Mouse (Mus musculus) ovary, postnatal 14 days (tissue): ENCODE measurements at regions not wholly inside any gene's neighbourhood (a gene's known extent, or its start where the extent isn't known, plus 50 kb on each side); places are given as distances from the start of the nearest gene placed in this dataset.
"Not testable (repeated sequence)": the region's sequence is repeated elsewhere in the genome, so short reads cannot be mapped to it uniquely, and the experiment has no call there.

Experiments used
- DNase-seq: peaks from one replicate; pipeline ENCODE4 v3.0.0; 2022; ENCODE audit warnings: low spot score

DNA sequence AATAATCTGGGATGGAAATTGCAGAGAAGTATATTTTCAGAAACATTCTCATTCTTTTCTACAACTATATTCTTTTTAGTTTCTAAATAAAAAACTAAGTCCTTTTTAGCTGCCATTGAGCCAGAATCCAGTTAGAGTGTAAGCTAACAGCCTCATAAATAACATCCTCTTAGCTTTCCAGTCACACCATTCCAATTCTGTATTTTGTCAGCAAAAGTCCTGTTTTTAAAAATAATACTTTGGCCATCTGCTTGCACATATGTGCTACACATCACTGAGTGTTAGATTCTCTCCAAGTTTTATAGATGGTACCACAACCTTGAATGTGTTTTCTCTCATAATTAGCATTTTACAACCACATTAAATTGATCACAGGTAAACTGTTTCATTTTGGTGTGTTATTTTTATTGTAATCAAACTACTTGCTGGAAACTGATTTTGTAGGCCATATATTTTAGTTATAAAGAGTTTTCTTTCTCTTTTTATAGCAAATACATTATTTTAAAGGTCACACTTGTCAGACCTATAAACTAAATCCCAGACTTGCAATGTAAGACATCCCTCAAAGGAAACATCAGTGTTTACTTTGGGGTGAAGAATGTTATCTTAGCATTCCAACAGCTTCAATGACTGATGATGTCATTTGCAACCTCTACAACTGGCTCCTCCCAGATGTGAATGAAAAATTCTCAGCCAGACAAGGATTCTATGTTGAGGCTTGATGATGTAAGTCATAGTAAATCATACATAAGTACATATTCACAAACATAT lies 1878.9 kb upstream of the Flrt2 start:
- DNase-seq = no peak

- no peak for DNase-seq
Observed at GRCm38 (mm10) chr12:93850944-93851520, 1841.0 kb upstream of the Flrt2 start.

DNA sequence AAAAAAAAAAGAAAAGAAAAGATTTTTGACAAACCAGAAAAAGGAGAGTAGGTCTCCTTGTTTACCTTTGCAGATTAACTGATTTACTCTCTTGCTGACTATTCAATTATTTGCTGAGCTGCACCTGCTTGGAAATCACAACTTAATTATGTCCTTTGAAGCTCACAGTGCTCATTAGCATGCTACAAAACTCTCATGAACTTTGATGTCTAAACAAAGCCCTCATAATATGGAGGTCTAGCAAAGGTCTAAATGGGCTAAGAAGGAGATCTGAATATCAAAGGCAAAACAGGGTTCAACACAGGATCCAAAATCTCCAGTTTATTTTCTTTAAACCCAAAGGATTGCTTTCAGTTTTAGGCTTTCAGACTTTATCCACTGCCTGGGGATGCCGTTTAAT lies 1840.4 kb upstream of the Flrt2 start:
- DNase-seq = no peak

DNA sequence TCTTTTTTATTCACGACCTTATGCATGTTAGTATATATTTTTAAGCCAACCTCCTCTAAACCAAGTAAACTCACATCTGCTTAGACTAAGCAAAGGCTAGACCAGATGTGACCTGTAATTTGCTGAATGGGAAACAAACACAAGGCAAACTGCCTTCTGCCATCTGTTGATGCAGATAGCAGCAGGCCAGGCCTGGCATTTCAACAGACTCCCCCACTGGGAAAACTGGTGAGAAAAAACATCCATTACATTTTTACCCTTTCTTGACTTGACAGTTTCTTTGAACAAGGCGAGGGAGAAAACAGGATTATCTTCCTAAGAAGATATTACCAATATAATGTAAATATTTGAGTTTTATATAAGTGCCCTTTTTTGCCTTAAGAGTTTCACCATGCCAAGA lies 1806.1 kb upstream of the Flrt2 start:
- no peak for DNase-seq

GRCm38 (mm10) chr12:93890109-93890508 lies 1801.9 kb upstream of the Flrt2 start:
- DNase-seq = peak; percentile 13

DNA sequence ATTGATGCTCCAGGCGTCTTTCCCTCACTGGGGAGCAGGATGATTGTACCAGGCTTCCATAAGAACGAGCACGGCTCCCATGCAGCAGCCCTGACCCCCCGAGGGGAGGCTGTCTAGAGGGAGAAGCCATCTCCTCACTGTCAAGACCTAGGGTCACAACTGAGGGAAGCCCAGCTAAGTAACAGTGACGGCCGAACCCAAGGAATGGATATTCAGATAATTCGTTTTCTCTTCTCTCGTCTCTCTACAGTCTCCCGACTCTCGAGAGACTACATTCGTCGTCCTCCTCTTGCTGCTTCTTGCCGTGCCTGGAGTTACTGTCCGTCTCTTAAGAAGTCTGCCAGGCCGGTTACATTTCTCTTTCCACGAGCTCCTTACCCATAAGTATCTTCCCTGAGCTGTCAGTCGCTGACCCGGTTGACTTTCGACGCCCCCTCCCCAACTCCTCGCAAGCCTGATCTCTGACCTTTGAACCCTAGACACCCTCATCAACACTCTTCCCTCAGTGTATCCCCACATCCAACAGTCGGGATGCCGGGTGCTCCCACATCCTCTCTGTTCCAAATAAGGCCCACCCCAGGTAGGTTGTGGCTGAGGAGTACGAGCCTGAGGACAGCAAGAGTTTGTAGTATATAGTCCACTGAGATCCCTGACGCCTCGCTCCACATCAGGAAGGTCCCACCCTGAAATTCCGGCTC lies 1763.3 kb upstream of the Flrt2 start:
- not testable (repeated sequence) for DNase-seq

DNA sequence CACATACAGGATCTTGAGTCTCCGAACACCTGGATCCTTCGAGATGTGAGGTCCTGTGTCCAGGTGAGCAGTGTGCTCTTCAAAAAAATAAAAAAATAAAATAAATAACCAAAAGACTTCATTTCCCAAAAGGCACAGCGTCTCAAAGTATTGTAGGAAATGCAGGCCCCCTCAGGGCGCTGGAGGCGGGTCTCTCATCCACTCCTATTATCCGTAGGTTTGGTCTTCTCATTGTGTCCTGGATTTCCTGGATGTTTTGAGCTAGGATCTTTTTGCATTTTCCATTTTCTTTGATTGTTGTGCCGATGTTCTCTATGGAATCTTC lies 1762.8 kb upstream of the Flrt2 start:
- DNase-seq = not testable (repeated sequence)

GRCm38 (mm10) chr12:93930242-93930641 lies 1761.8 kb upstream of the Flrt2 start:
- DNase-seq = not testable (repeated sequence)

- DNase-seq = no peak
Observed at GRCm38 (mm10) chr12:93960869-93961268, 1731.2 kb upstream of the Flrt2 start.

- no peak for DNase-seq
Observed at GRCm38 (mm10) chr12:93981307-93981706, 1710.7 kb upstream of the Flrt2 start.

DNA sequence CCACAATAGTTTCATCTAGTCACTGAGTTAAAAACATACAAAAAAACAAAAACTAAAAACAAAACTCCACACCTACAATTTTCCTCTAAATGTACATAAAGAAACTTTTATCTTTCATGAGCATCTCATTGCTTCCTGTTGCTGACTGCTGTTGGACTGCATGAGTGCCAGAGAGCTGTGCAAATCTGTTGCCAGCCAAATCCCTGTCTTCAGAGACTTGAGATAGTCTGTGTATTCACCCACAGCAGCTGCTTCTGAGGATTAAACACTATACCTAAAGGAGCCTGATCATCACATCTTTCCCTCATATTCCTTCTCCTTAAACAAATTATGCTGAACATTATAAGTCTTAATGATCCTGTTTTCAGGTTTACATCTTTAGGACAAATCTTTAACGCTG lies 1700.5 kb upstream of the Flrt2 start:
- DNase-seq = no peak

DNA sequence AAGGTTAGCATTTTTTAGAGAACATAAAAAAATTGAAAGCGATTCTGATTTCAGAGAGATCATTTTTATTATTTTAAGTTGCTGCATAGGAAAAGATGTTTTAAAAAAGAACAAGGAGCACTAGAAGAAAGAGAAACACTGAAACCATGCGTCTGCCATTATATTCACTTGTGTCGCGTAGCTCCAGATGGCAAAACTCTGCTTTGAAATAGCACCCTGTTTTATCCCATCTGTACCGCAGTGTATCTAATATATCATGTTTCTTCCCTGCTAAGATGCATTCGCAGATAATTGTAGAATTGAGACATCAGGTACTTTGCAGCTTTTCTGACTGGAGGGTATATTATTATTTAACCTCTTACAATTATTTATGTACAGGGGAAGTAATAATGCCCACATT lies 1698.2 kb upstream of the Flrt2 start:
- DNase-seq = no peak

DNA sequence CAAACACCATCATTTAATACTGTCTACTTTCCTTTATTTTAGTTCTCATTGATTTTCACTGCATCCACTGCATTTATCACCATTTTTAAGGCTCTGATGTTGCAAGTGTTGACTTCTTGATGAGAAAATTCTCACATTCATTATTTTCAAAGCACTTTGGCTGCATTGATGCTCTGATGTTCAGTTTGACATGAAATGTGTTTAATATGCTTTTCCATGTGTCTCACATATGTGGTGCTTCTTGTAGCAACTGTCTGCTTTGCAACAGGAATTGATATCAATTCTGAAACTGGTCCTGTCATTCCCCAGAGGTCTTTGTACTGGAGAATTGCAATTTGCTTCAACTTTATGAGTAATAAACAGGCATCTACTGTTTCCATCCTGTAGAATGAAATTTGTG lies 1676.1 kb upstream of the Flrt2 start:
- no peak for DNase-seq

DNA sequence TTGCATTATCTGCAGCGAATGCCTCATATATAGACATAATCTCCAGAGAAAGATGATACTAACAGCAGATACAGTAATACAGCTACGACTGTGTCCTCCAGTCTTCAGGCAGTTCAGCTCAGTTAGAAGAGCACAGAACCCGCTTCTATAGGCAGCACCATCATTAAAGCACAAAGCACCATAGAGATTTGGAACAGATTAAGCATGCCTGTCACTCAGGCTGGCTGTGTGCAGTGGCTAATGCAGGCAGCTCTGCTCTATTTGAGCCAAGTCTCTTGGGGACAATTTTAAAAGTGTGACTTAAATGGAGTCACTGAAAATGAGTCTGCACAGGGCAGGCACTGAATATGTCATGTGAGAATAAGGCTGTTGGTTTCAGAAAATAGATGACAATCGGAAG lies 1660.7 kb upstream of the Flrt2 start:
- DNase-seq = no peak

- DNase-seq = no peak
Observed at GRCm38 (mm10) chr12:94047972-94048371, 1644.1 kb upstream of the Flrt2 start.

- DNase-seq = no peak
Observed at GRCm38 (mm10) chr12:94057767-94058166, 1634.3 kb upstream of the Flrt2 start.

DNA sequence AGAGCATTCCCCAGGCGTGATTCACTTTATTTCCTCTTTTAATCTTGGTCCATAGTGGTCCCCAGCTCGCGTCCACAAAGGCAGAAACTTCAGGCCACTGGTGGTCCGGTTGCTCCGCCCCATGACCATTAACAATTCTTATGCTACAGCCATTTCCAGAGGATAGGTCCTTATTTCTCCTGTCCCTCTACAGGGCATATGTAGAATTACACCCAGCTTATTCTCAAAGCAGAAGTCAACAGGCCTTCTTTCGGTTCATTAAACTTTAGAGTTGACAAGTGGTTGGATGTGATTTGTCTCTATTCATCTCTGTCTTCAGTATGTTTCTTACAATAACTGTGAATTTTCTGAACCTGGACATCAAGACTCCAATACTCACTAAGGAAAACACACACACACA lies 1632.4 kb upstream of the Flrt2 start:
- no peak for DNase-seq

- DNase-seq = no peak
Observed at GRCm38 (mm10) chr12:94060336-94060735, 1631.7 kb upstream of the Flrt2 start.

- no peak for DNase-seq
Observed at GRCm38 (mm10) chr12:94066444-94067152, 1625.4 kb upstream of the Flrt2 start.

DNA sequence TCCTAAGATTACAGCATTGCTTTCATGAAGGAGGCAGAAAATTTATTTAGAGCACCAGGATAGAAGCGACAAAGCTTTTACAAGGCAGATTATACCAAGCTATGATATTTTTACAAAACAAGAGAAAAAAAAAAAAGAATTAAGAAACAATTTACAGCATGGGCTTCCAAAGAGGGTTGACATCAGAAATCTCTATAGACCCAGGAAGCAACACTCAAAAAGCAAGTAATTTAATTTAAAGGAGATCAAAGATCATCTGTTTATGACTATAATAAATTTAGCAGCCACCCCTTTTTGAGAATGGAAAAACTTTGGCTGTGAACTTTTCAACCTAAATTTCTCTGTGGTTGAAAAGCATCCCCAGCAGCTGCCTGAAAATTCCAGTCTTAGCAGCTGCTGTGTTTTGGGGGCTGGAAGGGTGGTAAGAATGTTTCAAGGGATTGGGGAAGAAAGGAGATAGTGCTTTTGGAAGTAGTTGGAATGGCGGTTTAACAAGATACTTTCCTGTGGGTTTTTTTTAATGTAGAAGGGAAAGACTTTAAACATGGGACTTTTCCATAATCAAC lies 1621.0 kb upstream of the Flrt2 start:
- no peak for DNase-seq

DNA sequence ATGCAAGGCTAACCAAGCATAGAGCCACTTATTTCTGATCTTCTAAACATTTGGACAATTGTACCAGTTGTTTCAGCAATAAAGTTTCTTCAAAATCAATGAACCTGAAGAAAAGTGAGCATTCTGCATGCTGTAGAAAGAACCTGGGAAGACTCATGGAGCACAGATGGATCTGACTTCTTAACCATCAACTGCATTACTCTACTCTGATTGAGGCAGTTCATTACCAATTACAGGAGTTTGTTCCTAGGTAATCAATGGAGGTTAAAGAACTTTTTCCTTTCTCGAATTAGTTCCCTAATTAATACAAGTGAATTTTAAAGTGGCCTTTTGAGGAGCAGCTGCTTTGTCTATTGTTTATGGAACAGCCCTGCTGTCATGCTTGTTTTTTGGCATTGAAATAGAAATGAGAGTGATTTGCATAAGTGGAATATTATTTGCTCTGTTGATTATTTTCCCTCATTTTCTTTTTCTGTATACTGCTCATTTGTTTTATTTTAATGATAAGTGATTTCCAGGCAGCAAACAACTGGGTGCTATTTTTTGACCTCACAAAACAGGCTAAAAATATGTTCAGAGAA lies 1586.4 kb upstream of the Flrt2 start:
- DNase-seq = no peak

GRCm38 (mm10) chr12:94150143-94150542 lies 1541.9 kb upstream of the Flrt2 start:
- no peak for DNase-seq
